Mouse (Mus musculus) G1E (cell line): ENCODE data around the gene Skiv2l. TPM values are rescaled to one million over a fixed set of nuclear protein-coding genes. Genes with fewer than 3 reads are reported as not detected.
"Not testable (repeated sequence)": the region's sequence is repeated elsewhere in the genome, so short reads cannot be mapped to it uniquely, and the experiment has no call there.

Experiments
- ATAC-seq: 2 replicates; pipeline ENCODE4 v1.8.0; 2016; ENCODE audit warnings: mild to moderate bottlenecking; ENCODE audit not compliant: insufficient number of reproducible peaks, poor library complexity, low FRiP score, severe bottlenecking; ENCODE audit errors: extremely low read depth
- DNase-seq: peaks from one replicate; pipeline ENCODE4 v3.0.0; 2012; ENCODE audit warnings: low spot score
- H3K27me3 ChIP-seq: 2 replicates; pipeline ENCODE4 v1.6.1; 2012; ENCODE audit warnings: mild to moderate bottlenecking, low read length, inconsistent platforms; ENCODE audit not compliant: insufficient read depth
- H3K36me3 ChIP-seq: replicated peaks from 2 replicates; pipeline ENCODE3; 2012; ENCODE audit warnings: mild to moderate bottlenecking, inconsistent platforms
- H3K4me1 ChIP-seq: 2 replicates; pipeline ENCODE4 v1.6.1; 2012; ENCODE audit warnings: low read depth, low read length, inconsistent platforms, mixed read lengths; ENCODE audit not compliant: insufficient read depth
- H3K4me3 ChIP-seq: 2 replicates; pipeline ENCODE4 v1.5.1; 2012; ENCODE audit warnings: low read depth, mild to moderate bottlenecking, inconsistent platforms, low read length, moderate library complexity, mixed read lengths
- H3K9me3 ChIP-seq: replicated peaks from 2 replicates; pipeline ENCODE4 v1.6.1; 2012; ENCODE audit warnings: inconsistent platforms
- CTCF ChIP-seq: IDR thresholded peaks from 2 replicates; pipeline ENCODE4 v1.5.1; 2012; ENCODE audit warnings: low read depth, low read length, inconsistent platforms, mixed read lengths
- GATA1 ChIP-seq: IDR thresholded peaks from 2 replicates; pipeline ENCODE4 v1.6.1; 2012; ENCODE audit warnings: borderline replicate concordance, low read length, inconsistent platforms, mixed read lengths
- GATA2 ChIP-seq: IDR thresholded peaks from 2 replicates; pipeline ENCODE4 v1.6.1; 2012; ENCODE audit warnings: low read depth, low read length, inconsistent platforms, borderline replicate concordance
- POLR2AphosphoS5 ChIP-seq: IDR thresholded peaks from 2 replicates; pipeline ENCODE4 v1.6.1; 2012; ENCODE audit warnings: low read depth, low read length, inconsistent platforms; ENCODE audit not compliant: insufficient replicate concordance
- TAL1 ChIP-seq: conservative IDR thresholded peaks from 2 replicates; pipeline ENCODE4 v1.6.1; 2012; ENCODE audit warnings: low read depth, low read length, inconsistent platforms, mixed read lengths
- polyA plus RNA-seq: library from polyadenylated mRNA; stranded (reverse); fragments of >175 nt; gene quantifications from 2 replicates; pipeline ENCODE4 v1.2.3, GENCODE M21; 2012
- total RNA-seq, 2 experiments: library from RNA; stranded (forward) in 1 of 2; stranded (reverse) in 1 of 2; fragments of 200-1000 nt in 1 of 2; fragments of >200 nt in 1 of 2; fragmentation: Nextera tagmentation in 1 of 2; gene quantifications; 2 replicates each; pipeline ENCODE4 v1.2.3; 2014 to 2017

Gene Skiv2l
- total and polyA plus RNA-seq, 3 experiments: 37.9 to 54.7 (median 45.3) TPM

GRCm38 (mm10) chr17:34836155-34836855 lies 13.7 kb downstream of the Skiv2l start:
- Histone ChIP-seq H3K36me3 (peaks cover 80% of the 10 kb centered on the region), H3K4me1 (peaks cover 54% of the 10 kb centered on the region), H3K4me3 (peak overlapping the region; percentile 97), H3K27me3 (no peaks in the 10 kb centered on the region), H3K9me3 (no peaks in the 10 kb centered on the region)
- ATAC-seq: peak; percentile 62
- TF ChIP-seq GATA2: no peak
- TF ChIP-seq POLR2AphosphoS5: no peak
- no peak for TF ChIP-seq CTCF
- no peak for TF ChIP-seq GATA1
- no peak for TF ChIP-seq TAL1
- DNase-seq: peak; percentile 86

DNA sequence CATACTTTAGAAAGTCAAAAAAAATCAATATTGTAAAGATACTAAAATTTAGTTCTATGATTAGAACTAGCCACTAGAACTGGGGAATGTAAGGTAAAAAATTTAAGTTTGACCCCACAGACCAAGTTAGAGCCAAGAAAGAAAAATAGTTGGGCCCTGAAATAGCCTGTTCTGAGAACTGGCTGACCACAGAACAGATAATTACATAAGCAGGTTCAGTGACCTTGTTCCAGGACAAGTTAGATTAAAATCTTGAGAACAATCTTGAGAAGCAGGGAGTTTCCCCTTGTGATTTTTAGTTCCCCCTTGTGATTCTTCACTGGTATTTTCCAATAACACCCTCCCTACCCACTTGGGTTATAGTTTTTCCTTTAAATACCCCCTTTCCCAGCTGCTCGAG lies 19.2 kb downstream of the Skiv2l start:
- ATAC-seq, H3K27me3 ChIP-seq, DNase-seq, H3K9me3 ChIP-seq, H3K4me1 ChIP-seq, H3K4me3 ChIP-seq: not testable (repeated sequence)
- H3K36me3 ChIP-seq: peaks cover 87% of the 10 kb centered on the region

DNA sequence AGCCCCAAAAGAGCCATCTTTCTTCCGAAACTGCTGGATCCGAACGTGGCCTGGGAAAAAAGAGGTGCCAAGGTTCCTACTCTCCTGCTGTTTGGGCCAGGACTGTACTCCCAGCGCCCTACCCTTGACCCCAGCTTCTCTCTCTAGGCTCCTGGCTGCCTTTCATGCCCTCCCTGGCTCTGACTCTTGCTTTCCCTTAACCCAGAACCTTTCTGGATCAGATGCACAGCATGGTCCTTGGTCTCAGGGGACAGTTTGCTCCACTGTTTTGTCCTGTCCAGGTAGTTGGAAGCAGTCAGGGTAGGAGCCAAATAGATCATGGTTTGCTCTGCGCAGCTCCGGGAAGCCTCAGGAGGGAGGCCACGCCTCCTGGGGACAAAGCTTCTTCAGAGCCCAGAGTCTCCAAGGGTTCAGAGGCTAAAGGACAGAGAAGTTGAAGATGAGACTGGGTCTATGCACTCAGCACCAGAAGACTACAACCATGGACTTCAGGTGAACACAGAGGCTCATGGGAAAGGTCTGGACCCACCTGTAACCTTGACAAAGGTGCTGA lies 35.1 kb downstream of the Skiv2l start:
- Histone ChIP-seq H3K36me3 (no peaks in the 10 kb centered on the region), H3K4me1 (no peaks in the 10 kb centered on the region), H3K27me3 (peaks cover 30% of the 10 kb centered on the region), H3K9me3 (no peaks in the 10 kb centered on the region), H3K4me3 (no peak overlapping the region)
- TF ChIP-seq GATA1 (no peak), CTCF (no peak), GATA2 (no peak), TAL1 (no peak), POLR2AphosphoS5 (no peak)
- no peak for ATAC-seq
- no peak for DNase-seq

DNA sequence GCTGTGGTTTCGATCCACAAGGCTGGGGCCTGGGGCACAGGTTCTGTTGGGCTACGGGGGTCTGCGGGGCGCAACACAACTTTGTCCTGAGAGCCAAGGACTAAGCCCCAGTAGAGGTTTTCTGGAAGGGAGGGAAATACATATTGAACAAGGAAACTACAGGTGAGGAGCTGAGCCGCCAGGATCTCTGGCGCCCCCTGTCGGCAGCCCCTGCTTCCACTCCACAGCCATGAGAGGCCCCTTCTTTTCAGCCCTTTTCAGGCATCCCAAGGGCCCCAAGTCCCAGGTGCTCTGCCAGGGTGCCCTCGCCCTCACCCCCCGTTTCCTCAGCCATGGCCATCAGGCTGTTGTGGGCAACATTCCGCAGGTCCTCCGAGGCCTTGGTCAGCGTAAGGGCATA lies 36.3 kb downstream of the Skiv2l start:
- peak; percentile 51 for DNase-seq
- H3K27me3 ChIP-seq: peaks cover 29% of the 10 kb centered on the region
- H3K36me3 ChIP-seq, H3K4me3 ChIP-seq, H3K9me3 ChIP-seq, H3K4me1 ChIP-seq, ATAC-seq: not testable (repeated sequence)
- peak; percentile 84 for TF ChIP-seq CTCF

GRCm38 (mm10) chr17:34811275-34811674 lies 38.7 kb downstream of the Skiv2l start:
- Histone ChIP-seq H3K9me3 (no peaks in the 10 kb centered on the region), H3K36me3 (no peaks in the 10 kb centered on the region), H3K4me1 (no peaks in the 10 kb centered on the region), H3K4me3 (no peak overlapping the region), H3K27me3 (peaks cover 22% of the 10 kb centered on the region; the same call in 1 of the 2 replicates)
- TF ChIP-seq TAL1 (no peak), GATA1 (no peak), POLR2AphosphoS5 (no peak), CTCF (no peak), GATA2 (no peak)
- ATAC-seq (no peak), DNase-seq (no peak)

DNA sequence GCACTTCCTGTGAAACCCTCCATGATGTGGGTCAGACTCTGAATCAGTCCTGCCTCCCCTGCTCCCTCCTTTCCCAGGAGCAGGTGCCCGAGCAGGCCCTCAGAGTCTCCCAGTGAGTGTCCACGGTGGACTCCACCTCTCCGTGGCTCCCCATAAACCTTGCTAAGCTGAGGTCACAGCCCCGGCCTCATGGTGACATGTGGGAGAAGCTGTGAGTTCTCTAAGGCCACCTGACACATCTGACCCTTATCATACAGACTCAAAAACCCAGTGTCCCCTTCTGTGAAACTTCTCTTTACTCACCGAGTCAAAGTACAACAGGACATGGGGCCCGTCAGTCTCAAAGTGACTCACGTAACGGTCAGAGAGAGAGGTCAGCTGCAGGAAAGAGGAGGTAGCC lies 39.2 kb downstream of the Skiv2l start:
- H3K4me1 ChIP-seq, H3K9me3 ChIP-seq, H3K36me3 ChIP-seq, ATAC-seq, DNase-seq, H3K4me3 ChIP-seq: not testable (repeated sequence)
- peaks cover 18% of the 10 kb centered on the region; the same call in 1 of the 2 replicates for H3K27me3 ChIP-seq

- not testable (repeated sequence) for ATAC-seq, H3K4me3 ChIP-seq
Observed at GRCm38 (mm10) chr17:34810411-34810810, 39.6 kb downstream of the Skiv2l start.

More at GRCm38 (mm10) chr17:34810411-34810810, 39.6 kb downstream of the Skiv2l start:
- H3K9me3 ChIP-seq, H3K4me1 ChIP-seq, DNase-seq, H3K36me3 ChIP-seq: not testable (repeated sequence)
- peaks cover 18% of the 10 kb centered on the region; the same call in 1 of the 2 replicates for H3K27me3 ChIP-seq
